Mouse (Mus musculus) common myeloid progenitor, adult 5-6 weeks (primary cell): Measurements from ENCODE around the gene Farsa. TPM values are rescaled to one million over a fixed set of nuclear protein-coding genes. Genes with fewer than 3 reads are reported as not detected.

ENCODE experiments used
- ATAC-seq: replicated peaks from 2 replicates; pipeline ENCODE4 v1.8.0; 2016; ENCODE audit warnings: low read depth, mild to moderate bottlenecking, moderate TSS enrichment, inconsistent platforms; ENCODE audit not compliant: poor library complexity, severe bottlenecking
- total RNA-seq: library from RNA; stranded (forward); fragments of 200-1000, 187-1606 nt; gene quantifications from 2 replicates; pipeline ENCODE4 v1.2.3, GENCODE M21; 2017

Farsa gene
- total RNA-seq, 1 experiment from 2014 or later, result 162 TPM

DNA sequence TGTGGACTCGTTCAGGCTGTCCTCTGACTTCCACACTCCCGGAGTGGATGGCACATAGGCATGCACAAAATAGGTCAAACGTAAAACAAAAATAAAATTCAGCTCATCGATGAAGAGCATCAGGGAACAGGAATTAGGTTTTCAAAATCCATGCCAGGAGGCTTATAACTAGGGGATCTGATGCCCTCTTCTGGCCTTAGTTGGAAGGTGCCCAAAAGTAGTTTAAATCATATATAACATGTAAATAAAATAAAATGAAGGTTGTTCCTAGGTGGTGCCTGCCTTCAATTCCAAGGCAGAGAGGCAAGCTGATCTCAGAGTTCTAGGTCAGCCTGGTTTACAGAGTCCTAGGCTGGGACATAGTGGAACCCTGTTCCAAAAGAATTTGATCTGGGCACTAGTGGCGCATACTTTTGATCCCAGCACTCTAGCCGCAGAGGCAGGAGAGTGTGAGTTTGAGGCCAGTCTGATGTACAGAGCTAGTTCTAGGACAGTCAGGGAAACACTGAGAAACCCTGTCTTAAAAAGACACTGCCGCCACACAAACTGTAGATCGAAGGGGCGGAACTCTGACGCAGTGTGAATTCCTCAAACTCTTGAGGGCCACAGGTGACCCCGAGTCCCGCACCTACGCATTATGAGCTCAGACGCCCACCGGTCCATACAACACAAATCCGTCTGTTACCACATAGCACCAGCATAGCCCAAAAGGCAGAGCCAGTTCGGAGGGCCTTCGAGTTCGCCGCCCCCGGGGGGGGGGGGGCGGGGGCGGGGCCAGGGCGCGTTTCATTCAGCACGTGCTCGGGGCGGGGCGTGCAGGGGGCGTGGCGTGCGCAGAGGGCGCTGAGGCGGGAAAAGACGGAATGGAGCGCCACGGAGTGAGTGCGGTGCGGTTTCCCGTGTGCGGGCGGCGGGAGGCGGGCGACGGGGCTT lies 14.9 kb downstream of the Farsa start, which contains the start of gene Syce2:
Syce2 (plus strand) TSS at position 736 of the 933 bp plus-strand sequence.
- ATAC-seq, result peak; percentile 70

DNA sequence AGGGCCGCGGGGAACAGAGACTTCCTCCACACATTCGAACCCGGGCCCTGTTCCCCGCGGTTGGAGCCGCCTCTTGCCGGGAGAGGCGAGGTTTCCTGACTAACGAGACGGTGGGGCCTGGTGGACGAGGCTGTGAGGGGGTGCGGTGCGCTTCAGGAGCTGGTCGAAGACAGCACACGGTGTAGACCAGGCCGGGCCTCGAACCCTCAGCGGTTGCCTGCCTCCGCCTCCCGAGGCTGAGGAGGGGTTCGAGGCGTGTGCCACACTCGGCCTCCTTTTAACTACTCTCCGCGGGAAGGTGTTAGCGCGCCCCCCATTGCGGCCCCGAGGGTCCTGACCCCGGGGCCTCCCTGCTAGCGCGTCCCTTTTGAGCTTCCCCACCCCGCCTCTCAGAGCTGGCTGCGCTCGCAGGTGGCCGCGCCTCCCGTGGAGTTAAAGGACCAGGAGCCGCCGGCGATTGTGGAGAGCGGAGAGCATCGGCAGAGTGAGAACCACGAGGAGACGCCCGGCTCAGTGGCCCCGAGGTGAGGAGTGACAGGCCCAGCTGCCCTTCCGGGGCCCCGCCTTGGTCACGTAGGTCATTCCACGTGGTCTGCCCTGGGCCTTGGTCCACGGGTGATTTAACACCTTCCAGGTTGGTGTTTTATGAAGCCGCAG lies 15.6 kb downstream of the Farsa start:
- peak; percentile 22 for ATAC-seq

DNA sequence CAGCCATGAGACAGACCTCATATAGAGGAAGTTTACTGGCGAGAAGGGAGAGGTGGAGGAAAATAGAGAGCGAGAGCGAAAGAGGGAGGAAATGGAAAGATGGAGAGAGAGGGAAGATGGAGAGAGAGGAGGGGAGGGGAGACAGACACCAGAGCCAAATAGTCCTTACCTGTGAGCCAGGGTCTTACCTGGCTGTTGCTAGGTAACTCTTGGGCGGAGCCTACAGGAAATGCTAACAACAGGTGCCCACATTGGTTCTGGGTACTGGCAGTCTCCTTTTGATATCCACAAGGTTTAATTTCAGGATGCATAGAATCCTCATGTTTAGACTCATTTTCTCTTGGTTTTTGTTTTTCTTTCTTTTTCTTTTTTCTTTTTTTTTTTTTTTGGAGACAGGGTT lies 16.2 kb downstream of the Farsa start:
- no peak for ATAC-seq

DNA sequence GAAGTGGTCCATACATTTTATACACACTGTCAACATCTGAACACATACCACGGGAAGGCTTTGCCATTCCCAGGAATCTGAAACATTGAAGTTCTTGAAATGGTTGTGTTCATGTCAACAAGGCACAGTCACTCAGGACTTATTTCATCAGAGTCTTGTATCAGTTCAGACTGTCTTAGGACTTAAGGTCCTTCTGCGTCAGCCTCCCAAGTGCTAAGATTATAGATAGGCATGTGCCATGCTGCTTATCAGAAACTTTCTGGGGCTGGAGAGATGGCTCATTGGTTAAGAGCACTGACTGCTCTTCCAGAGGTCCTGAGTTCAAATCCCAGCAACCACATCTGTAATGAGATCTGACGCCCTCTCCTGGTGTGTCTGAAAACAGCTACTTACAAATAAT lies 17.6 kb downstream of the Farsa start:
- no peak for ATAC-seq

DNA sequence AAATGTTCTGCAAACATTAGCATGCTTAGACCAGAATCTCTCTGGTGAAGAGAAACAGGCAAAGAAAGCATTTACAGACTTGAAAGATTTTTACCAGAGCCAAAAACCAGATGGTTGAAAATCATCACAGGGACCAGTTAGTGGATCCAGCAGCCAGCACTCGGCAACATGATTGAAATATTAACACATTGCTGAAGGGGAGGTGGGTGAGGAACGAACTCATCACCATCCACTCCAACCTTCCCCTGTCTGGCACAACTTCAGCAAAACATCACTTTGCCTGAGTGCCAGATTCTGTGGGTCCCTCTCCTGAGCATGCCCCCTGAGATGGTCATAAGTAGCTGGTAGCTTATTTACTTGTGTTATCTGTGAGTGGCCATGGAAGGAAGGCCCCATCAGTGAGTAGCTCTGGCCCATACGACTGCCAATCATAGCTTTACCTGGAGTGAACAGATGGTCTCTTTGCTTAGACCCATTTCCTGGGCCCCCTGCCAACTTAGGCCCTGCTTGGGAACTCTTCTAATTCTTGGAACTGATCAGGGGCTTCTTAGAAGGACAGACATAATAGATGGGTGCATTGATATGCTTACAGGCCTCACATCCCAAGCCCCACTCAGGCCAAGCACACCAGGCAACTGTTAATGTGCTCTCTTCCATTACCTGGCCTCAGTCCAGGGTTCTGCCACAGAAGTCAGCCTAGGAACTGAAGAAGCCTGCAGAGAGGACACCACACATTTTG lies 20.7 kb downstream of the Farsa start:
- no peak for ATAC-seq

DNA sequence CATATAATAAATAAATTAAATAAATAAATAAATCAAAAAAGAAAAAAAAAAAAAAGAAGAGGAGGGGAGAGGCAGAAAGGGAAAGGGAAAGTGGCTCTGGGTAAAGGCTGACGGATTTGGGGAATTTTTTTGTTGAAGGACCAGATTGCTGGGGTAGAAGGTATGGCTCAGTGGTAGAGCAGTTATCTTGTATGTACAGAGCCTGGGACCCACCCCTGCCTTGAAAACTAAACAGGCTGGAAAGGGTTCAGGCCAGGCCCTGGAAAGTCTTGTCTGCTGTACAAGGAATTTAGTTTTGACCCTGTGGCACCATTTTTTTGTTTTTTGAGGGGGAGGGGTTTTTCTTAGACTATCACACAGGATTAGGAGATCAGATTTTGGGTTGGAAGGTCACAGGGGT lies 22.1 kb downstream of the Farsa start:
- no peak for ATAC-seq

DNA sequence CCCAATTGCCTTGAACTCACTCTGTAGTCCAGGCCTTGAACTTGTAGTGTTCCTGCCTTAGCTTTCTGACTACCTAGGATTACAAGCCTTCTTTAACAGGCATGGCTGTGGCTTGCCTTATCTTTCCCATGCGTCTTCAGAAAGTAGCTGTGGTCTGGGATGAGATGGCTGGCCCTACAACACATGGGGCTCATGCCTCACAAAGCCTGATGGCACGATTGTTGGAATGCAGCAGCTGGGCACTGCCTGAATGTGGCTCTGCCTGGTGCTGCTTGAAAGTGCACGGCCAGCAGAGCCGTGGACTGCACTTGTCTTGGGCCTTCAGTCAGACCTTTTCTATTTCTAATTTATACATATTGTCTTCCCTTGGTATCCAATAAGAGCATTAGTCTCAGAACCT lies 27.9 kb downstream of the Farsa start:
- 0 out of 2 replicates have a peak, but pooled peaks have one; percentile 39 for ATAC-seq

DNA sequence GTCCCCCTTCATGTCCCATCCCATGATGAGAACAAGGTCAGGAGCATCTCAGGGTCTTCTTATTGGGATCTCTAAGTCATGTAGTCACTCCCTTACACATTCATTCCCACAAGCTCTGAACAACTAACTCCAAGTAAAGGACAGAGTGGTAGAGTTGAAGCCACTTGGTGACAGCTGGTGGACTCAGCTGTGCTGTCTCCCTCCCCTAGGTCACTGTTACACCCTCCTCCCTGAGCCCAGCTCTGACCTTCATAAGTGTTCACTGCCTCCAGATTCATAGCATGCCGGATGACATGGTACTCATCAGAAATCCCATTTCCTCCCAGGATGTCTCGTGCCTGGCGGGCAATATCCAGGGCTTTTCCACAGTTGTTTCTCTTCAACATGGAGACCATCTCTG lies 31.5 kb downstream of the Farsa start:
- ATAC-seq, result no peak

DNA sequence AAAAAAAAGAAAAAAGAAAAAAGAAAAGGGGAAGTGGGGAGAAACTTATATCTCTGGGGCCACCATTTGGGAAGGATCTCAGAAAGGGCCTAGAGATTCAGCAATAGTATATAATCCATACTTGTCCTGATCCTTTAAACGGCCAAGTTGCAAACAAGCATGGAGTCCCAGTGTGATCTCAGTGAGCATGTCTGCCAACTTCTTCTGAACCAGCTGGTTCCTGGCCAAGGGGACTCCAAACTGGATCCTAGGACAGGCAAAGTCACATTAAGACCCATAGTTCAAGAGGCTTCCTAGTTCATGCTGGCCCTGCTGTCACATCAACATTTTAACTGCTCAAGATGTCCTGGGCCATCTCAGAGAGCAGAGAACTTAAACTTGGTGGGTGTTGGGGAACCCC lies 32.4 kb downstream of the Farsa start:
- ATAC-seq, result no peak

DNA sequence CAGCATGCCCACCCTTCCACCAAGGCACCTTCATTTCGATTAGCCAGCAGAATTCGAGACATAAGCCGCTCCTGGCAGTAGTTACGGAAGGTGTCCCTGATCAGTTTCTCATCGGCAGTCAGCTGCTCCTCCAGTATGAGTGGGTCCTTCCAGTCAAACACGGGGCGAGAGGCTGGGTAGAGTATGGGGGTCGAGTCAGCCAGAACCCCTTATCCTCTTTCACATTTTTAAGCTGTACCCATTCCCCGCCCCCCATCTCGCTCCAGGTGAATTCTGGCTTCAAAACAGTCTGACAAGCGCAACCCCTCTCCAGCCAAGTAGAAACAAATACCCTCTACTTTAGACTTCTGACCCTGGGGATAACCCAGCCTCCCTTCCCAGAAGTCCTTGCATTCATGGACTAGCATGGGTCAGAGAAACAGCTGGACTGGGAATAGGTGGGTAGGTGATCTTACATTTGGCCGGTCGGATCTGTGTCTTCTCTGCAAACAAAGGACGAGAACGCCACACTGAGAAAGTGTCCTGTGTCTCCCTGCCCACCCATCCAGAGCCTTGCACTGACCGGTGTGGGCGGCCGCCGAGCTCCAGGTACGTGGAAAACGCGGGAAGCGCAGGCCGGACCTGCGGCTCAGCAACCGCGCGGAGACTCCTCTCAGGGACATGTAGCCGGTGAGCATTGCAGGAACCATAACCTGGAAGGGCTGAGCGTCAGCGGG lies 36.4 kb downstream of the Farsa start:
- ATAC-seq, result no peak

DNA sequence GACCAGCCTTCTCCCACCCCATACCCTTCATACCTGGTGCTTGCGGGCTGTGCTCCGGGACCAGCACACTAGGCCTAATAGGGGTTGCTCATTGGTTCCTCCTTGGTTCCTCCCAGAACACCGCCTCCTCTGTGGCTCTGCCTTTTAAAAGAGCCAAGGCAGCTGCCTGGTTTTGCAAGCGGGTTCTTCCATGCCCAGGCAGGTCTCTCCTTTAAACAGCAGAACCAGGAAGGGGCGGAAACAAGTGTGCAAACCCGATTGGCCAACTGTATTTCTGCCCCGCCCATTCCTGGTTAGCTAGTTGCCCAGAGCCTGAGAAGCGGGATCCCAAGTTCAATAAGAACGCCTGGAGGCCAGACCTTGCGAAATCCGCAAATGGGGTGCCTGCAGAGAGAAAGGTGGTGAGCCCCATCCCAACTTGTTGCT lies 36.9 kb downstream of the Farsa start, which contains the start of gene Gcdh:
Gcdh (minus strand) TSS at position 213 of the 426 bp plus-strand sequence.
- peak; percentile 99 for ATAC-seq

DNA sequence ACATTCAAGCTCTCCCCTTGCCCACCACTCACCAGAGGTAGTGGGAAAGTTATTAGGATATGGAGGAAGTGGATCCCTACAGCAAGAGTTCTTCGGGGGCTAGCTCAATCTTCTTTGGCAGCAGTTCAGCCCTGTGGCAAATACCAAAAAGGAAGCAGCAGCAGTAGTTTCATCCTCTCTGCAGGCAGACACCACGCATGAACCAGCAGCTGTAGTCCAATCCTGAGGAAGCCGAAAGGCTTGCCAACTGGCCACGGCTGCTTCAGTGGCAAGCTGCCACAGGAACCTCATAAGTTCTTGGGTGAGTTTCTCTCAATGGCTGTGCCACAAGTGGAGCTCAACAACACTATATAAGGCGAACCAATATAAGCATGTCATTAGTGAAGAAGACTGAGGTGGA lies 39.2 kb downstream of the Farsa start:
- no peak for ATAC-seq

DNA sequence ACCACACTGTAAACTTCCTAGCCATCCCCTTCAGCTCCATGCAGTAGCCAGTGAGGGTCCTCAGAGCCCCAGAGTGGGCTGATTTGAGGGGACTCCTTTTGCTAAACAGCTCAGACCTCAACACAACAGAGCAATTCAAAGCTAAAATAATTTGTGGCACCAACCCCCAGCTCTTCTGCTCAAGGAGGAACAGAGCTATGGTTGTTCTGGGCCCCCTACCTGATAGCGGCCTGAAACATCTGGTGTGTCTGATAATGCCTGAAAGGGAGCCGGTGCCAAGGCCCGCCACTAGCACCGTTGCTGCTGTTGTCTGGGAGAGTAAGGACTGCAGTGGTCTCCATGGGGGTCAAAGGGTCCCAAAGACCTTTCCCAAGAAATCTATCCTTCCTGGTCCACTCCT lies 44.3 kb downstream of the Farsa start:
- ATAC-seq, result peak; percentile 54

DNA sequence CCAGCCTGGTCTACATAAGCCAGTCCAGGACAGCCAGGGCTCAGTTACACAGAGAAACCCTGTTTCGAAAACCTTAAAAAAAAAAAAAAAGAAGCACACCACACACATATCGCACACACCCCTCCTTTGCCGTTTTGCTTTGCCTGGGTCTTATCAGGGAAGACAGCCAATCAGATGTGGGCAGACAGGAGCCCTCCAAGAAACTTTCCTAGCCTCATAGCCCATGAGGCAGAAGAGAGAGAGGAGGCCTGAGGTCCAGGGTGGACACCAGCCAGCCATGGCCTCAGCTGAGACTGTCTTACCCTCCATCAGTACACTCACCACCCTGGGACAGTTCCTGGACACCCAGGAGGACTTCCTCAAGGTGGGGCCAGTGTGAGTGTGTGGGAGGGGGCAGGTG lies 45.0 kb downstream of the Farsa start, which contains the start of gene Klf1:
Klf1 (plus strand) TSS at position 177 of the 400 bp plus-strand sequence.
- peak; percentile 44 for ATAC-seq

DNA sequence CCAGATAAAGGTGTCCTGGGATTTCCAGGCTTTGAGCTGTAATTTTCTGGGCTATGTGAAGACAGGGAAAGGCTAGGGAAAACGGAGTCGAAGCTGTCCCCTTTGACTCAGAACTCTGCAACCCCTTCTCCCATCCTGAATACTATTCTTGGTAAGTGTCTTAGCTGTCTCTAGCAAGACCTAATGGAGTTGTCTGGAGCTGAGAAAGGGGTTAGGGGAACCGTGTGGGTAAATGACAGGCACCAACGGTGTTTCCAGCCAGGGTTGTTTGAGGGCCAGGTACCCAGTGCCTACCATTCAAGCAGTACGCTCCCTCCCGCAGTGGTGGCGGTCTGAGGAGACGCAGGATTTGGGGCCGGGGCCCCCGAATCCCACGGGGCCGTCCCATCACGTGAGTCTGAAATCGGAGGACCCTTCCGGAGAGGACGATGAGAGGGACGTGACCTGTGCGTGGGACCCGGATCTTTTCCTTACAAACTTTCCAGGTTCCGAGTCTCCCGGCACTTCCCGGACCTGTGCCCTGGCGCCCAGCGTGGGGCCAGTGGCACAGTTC lies 45.7 kb downstream of the Farsa start:
- ATAC-seq, result no peak

DNA sequence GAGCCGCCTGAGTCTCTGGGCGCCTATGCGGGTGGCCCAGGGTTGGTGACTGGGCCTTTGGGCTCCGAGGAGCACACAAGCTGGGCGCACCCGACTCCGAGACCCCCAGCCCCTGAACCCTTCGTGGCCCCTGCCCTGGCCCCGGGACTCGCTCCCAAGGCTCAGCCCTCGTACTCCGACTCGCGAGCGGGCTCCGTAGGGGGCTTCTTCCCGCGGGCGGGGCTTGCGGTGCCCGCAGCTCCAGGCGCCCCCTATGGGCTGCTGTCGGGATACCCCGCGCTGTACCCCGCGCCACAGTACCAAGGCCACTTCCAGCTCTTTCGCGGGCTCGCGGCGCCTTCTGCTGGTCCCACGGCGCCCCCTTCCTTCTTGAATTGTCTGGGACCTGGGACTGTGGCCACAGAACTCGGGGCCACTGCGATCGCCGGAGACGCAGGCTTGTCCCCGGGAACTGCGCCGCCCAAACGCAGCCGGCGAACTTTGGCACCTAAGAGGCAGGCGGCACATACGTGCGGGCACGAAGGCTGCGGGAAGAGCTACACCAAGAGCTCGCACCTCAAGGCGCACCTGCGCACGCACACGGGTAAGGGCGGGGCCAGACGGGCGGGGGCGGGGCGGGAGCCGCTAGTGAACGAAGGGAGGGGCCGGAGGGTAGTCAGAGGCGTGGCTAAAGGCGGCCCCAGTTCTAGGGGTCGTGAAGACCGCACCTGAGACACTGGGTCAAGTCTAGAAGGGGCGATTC lies 46.3 kb downstream of the Farsa start:
- ATAC-seq, result peak; percentile 79

DNA sequence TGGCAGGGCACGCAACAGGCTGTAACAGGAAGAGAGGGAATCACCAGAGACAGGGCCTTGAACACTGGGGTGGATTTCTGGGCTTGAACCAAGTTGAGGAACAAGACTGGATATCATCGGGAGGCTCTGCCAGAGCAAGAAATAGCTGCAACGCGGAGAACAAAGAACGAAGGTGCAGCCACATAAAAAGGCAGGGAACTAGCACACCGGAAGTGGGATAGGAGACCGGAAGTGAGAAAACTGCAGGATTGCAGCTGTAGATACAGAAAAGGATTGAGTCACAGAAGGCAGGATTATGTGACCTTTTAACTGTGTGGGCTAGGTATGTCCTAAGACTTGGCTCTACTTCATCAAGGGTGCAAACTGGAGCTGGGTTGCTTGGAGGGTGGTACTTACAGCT lies 47.6 kb downstream of the Farsa start:
- ATAC-seq, result no peak

DNA sequence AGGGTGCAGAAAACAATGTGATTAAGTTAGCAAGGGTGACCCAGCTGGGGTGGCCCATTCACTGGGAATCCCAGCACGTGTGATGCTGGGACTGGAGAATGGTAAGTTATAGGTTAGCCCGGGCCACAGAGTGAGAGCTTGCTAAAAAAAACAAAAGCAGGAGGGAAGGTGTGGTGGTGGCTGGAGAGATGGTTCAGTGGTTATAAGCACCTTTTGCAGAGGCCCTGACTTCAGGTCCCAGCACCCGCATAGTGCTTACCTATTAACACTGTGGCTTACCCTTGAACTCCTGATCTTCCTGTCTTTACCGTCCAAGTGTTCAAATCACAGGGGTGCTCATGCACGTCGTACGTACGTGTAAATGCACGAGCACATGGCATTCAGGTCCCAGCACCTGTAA lies 50.2 kb downstream of the Farsa start:
- ATAC-seq, result no peak

DNA sequence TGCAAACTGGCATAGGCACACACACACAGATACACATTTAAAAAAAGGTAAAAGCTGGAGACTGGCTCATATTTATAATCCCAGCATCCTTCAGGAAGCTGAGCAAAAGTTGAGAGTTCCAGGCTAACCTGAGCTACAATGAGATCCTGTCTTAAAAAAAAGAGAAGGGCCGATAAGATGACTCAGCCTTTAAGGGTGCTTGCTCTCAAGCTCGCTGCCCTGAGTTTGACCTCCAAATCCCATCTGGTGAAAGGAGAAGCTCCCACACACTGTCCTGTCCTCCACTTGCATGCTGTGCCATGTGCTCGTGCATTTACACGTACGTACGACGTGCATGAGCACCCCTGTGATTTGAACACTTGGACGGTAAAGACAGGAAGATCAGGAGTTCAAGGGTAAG lies 50.7 kb downstream of the Farsa start:
- ATAC-seq, result no peak
